Mouse (Mus musculus) liver, adult 2 months (tissue): ENCODE results near the gene Zfp82. TPM values are rescaled to one million over a fixed set of nuclear protein-coding genes. Genes with fewer than 3 reads are reported as not detected.

Source experiments
- DNase-seq: peaks from one replicate; pipeline ENCODE4 v3.0.0-alpha.2; 2011; ENCODE audit warnings: low read depth, low spot score; ENCODE audit errors: extremely low read depth
- H3K27ac ChIP-seq: fragments of 200-500 bp; replicated peaks from 2 replicates; pipeline ENCODE4 v1.5.1; 2012; ENCODE audit warnings: low read depth, mild to moderate bottlenecking, control low read depth, inconsistent platforms, low read length; ENCODE audit not compliant: insufficient read depth
- H3K27me3 ChIP-seq: fragments of 200-500 bp; 2 replicates; pipeline ENCODE4 v1.6.1; 2012; ENCODE audit warnings: mild to moderate bottlenecking, moderate library complexity, low read length, inconsistent platforms; ENCODE audit not compliant: control insufficient read depth, insufficient read depth
- H3K36me3 ChIP-seq: fragments of 200-500 bp; 2 replicates; pipeline ENCODE4 v1.6.1; 2012; ENCODE audit warnings: low read length, inconsistent platforms; ENCODE audit not compliant: control insufficient read depth, insufficient read depth
- H3K4me1 ChIP-seq: fragments of 200-500 bp; 2 replicates; pipeline ENCODE4 v1.6.1; 2011; ENCODE audit warnings: low read length; ENCODE audit not compliant: control insufficient read depth, insufficient read depth
- H3K4me3 ChIP-seq: fragments of 200-500 bp; 2 replicates; pipeline ENCODE4 v1.5.1; 2011; ENCODE audit warnings: low read depth, mild to moderate bottlenecking, control low read depth, low read length, moderate library complexity; ENCODE audit not compliant: insufficient read depth
- H3K79me2 ChIP-seq: fragments of 200-500 bp; 2 replicates; pipeline ENCODE4 v1.6.1; 2012; ENCODE audit warnings: inconsistent platforms, mild to moderate bottlenecking, low read length, moderate library complexity; ENCODE audit not compliant: control insufficient read depth, insufficient read depth
- H3K9ac ChIP-seq: fragments of 200-500 bp; 2 replicates; pipeline ENCODE4 v1.6.1; 2012; ENCODE audit warnings: low read depth, mild to moderate bottlenecking, control low read depth, inconsistent platforms, low read length
- CTCF ChIP-seq: fragments of 200-500 bp; IDR thresholded peaks from 2 replicates; pipeline ENCODE4 v1.5.1; 2011; ENCODE audit warnings: low read depth, low read length, control low read depth
- POLR2A ChIP-seq: fragments of 200-500 bp; IDR thresholded peaks from 2 replicates; pipeline ENCODE4 v1.6.1; 2011; ENCODE audit warnings: low read length, control low read depth; ENCODE audit not compliant: insufficient read depth; ENCODE audit errors: extremely low read depth
- WGBS: fragments of 180-500 bp; shearing (Covaris S2); methylation state at CpG from one replicate; pipeline ENCODE4 v1.1.7; 2018; 5-methylcytosine and 5-hydroxymethylcytosine counted together
- polyA plus RNA-seq: library from polyadenylated mRNA; depleted of rRNA; stranded (reverse); fragments of >200 nt; gene quantifications from 2 replicates; pipeline ENCODE4 v1.2.3, GENCODE M21; 2012
- total RNA-seq: library from RNA; depleted of rRNA; stranded (reverse); fragments of >200 nt; gene quantifications from 2 replicates; pipeline ENCODE4 v1.2.3, GENCODE M21; 2014

Gene Zfp82
- total and polyA plus RNA-seq, 2 experiments: 0.04 to 0.46 TPM

DNA sequence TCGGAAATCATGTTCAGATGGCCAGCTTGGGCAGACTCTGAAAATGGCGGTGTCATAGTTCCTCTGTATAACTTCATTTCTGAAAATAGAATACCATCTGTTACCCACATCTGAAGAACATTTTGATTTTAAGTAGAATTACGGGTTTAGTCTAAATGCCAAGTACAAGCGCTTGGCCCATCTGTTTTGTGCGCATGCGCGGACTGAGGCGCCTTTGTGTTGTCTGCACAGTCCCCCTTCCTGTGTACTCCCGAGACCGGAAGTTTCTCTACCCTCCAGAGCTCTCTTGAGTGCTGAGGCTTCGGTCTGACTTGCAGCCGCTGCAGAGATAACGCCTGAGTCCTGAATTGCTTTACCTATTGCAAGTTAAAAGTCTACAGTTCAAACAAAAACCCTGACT, 26.6 kb upstream of the Zfp82 start:
- Histone ChIP-seq H3K9ac (no peak overlapping the region), H3K27ac (no peak overlapping the region), H3K79me2 (peaks cover 12% of the 10 kb centered on the region; the same call in 1 of the 2 replicates), H3K27me3 (no peaks in the 10 kb centered on the region), H3K4me3 (no peak overlapping the region), H3K4me1 (peaks cover 4% of the 10 kb centered on the region; the same call in 1 of the 2 replicates), H3K36me3 (peaks cover 35% of the 10 kb centered on the region)
- 89% methylated on average over 13 of the region's 13 CpGs for WGBS
- no peak for TF ChIP-seq POLR2A
- TF ChIP-seq CTCF: no peak
- no peak for DNase-seq

DNA sequence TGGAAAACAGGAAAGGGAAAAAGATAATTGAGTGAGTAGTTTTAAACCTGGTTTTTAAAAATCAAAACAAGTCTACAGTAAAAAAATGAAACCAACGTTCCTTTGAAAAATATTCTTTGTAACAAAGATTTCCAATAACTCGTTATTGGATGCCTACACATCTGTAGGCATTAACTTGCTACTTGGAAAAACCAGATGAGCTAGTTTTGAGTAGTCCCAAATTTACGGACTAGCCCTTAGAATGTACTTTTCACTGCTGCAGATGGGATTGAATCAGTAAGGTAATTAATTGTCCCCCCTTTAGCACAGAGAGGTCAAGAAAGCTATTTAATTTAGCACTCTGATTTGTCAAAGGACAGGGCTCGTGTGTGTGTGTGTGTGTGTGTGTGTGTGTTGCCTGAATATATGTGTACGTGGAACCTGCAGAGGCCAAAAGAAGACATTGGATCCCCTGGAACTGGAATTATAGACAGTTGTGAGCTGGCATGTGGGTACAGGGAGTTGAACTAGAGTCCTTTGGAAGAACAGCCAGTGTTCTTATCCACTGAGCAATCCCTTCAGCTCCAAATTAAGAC, 22.9 kb upstream of the Zfp82 start:
- Histone ChIP-seq H3K4me3 (peak overlapping the region; percentile 72; the same call in 1 of the 2 replicates), H3K4me1 (peaks cover 7% of the 10 kb centered on the region; the same call in 1 of the 2 replicates), H3K36me3 (peaks cover 9% of the 10 kb centered on the region; the same call in 1 of the 2 replicates), H3K27me3 (no peaks in the 10 kb centered on the region), H3K79me2 (peaks cover 12% of the 10 kb centered on the region; the same call in 1 of the 2 replicates), H3K27ac (no peak overlapping the region), H3K9ac (no peak overlapping the region; the same call in 1 of the 2 replicates)
- WGBS: 4% methylated on average over 5 of the region's 5 CpGs
- peak; percentile 19 for DNase-seq
- TF ChIP-seq POLR2A (no peak), CTCF (no peak)

GRCm38 (mm10) chr7:30094646-30095429, 22.1 kb upstream of the Zfp82 start, which contains the start of gene Zfp260:
Gene Zfp260, plus strand, starts transcription at chr7:30094777.
- Histone ChIP-seq H3K27me3 (no peaks in the 10 kb centered on the region), H3K4me3 (peak within 1 kb of the TSS; percentile 72), H3K36me3 (peaks cover 4% of the 10 kb centered on the region; the same call in 1 of the 2 replicates), H3K27ac (peak within 1 kb of the TSS; percentile 92), H3K79me2 (peaks cover 12% of the 10 kb centered on the region; the same call in 1 of the 2 replicates), H3K4me1 (peaks cover 5% of the 10 kb centered on the region; the same call in 1 of the 2 replicates), H3K9ac (peak within 1 kb of the TSS; percentile 81)
- peak; percentile 95 for DNase-seq
- TF ChIP-seq POLR2A (0 out of 2 replicates have a peak, but pooled peaks have one; percentile 51), CTCF (no peak)
- under 1% methylated on average over 26 of the region's 26 CpGs for WGBS

DNA sequence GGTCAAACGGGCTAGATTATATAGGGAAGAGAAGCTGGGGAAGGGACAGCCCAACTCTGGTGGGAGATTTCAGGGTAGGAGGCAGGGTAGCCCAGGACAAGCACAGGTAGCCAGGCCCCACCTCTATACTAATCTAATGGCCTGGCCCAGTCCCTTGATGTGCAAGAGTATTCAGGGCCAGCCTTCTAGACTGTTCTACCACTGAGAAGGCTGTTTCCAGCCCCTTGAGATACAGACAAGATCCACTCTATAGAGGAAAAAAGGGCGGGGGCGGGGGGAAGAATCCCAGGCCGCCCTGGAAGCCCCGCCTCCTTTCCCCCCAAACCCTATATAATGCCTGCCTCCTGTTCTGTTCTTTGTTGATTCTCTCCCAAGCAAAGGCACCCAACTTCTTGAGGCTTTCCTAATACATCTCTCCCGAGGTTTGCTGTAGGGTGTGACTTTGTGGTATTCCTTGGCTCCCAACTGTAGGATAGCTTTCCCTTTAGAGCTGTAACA, 21.3 kb upstream of the Zfp82 start:
- DNase-seq: no peak
- Histone ChIP-seq H3K9ac (peak overlapping the region; percentile 48), H3K4me1 (peaks cover 8% of the 10 kb centered on the region; the same call in 1 of the 2 replicates), H3K79me2 (peaks cover 12% of the 10 kb centered on the region; the same call in 1 of the 2 replicates), H3K27me3 (no peaks in the 10 kb centered on the region), H3K36me3 (no peaks in the 10 kb centered on the region), H3K4me3 (peak overlapping the region; percentile 40), H3K27ac (peak overlapping the region; percentile 50; the same call in 1 of the 2 replicates)
- WGBS: 77% methylated on average over 6 of the region's 6 CpGs
- no peak for TF ChIP-seq POLR2A
- no peak for TF ChIP-seq CTCF

DNA sequence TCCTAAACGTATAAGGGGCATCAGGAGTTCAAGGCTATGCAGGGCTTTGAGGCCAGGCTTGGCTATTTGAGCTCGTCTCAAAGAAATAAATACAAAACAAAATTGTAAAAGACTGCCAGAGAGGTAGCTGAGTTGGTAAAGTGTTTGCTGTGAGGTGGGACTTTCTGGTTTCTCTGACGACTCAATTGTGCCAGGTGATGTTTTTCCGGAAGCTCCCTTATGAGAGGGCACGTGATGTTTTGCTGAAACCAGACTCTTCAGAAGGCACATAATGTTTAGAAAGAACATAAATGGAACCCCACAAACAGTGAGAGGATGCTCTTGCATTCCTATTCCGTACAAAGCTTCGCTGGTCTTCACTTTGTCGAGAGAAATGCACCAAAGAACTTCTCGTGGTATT, 20.0 kb upstream of the Zfp82 start:
- WGBS: 88% methylated on average over 9 of the region's 9 CpGs
- Histone ChIP-seq H3K4me1 (peaks cover 8% of the 10 kb centered on the region; the same call in 1 of the 2 replicates), H3K9ac (no peak overlapping the region)

More for the DNA sequence above, 20.0 kb upstream of the Zfp82 start:
- no peak for DNase-seq
- Histone ChIP-seq H3K36me3 (no peaks in the 10 kb centered on the region), H3K27me3 (no peaks in the 10 kb centered on the region), H3K27ac (no peak overlapping the region), H3K79me2 (peaks cover 8% of the 10 kb centered on the region; the same call in 1 of the 2 replicates), H3K4me3 (no peak overlapping the region)
- TF ChIP-seq CTCF (no peak), POLR2A (no peak)
